Comparison of ENCODE assay signal across 8 mouse cellular contexts in genomic region chr1:58031160-58031769, GRCm38 (mm10). TPM values are rescaled to one million over a fixed set of nuclear protein-coding genes. Genes with fewer than 3 reads are reported as not detected.
DNase-seq lines count a peak whose midpoint lies in the region; ATAC-seq and TF ChIP-seq lines count a peak whose summit lies in the region.

No protein-coding gene starts in this region.

- ATAC-seq in intestine, postnatal 0 days = no peak

- peak overlapping the region; percentile 47 for H3K4me3 ChIP-seq in C2C12 (ENCODE audit: insufficient read depth, poor library complexity, severe bottlenecking)
- H3K4me3 ChIP-seq in intestine, postnatal 0 days (ENCODE audit: low read depth, low read length) = no peak overlapping the region
- peak overlapping the region; percentile 28; the same call in 1 of the 2 replicates for H3K4me3 ChIP-seq in liver, adult 2 months (ENCODE audit: insufficient read depth, low read depth, low read length)

- peaks cover 11% of the 10 kb centered on the region for H3K36me3 ChIP-seq in C2C12 (ENCODE audit: control insufficient read depth, insufficient read depth)
- no peaks in the 10 kb centered on the region for H3K36me3 ChIP-seq in intestine, postnatal 0 days (ENCODE audit: control insufficient read depth, insufficient read depth)
- no peaks in the 10 kb centered on the region for H3K36me3 ChIP-seq in liver, adult 2 months (ENCODE audit: control insufficient read depth, insufficient read depth, low read length)

- 61% methylated on average over 10 of the region's 10 CpGs for WGBS in intestine, postnatal 0 days
- WGBS in liver, adult 2 months = 40% methylated on average over 10 of the region's 10 CpGs

- no peak overlapping the region for H3ac ChIP-seq in C2C12 (ENCODE audit: control insufficient read depth, insufficient read length, low read depth)

- TF ChIP-seq CTCF in C2C12 (IDR thresholded peaks at IDR 0.05; ENCODE audit: control insufficient read depth, insufficient read depth, insufficient read length) = peak; percentile 42
- TF ChIP-seq CTCF in intestine, postnatal 0 days (IDR thresholded peaks at IDR 0.05; ENCODE audit: low read depth) = peak; percentile 93
- TF ChIP-seq CTCF in liver, adult 2 months (IDR thresholded peaks at IDR 0.05; ENCODE audit: low read depth, low read length) = peak; percentile 78

- no peak overlapping the region for H3K27ac ChIP-seq in intestine, postnatal 0 days (ENCODE audit: low read depth, low read length)
- H3K27ac ChIP-seq in liver, adult 2 months (replicated peaks; ENCODE audit: insufficient read depth, low read depth, low read length) = peak overlapping the region; percentile 47

- TF ChIP-seq POLR2A in liver, adult 2 months (IDR thresholded peaks at IDR 0.05; ENCODE audit: extremely low read depth, insufficient read depth, low read length) = no peak

- no peaks in the 10 kb centered on the region; the same call in 1 of the 2 replicates for H3K4me1 ChIP-seq in intestine, postnatal 0 days (replicated peaks; ENCODE audit: control insufficient read depth, insufficient read depth, low read length)
- peaks cover 15% of the 10 kb centered on the region for H3K4me1 ChIP-seq in liver, adult 2 months (ENCODE audit: control insufficient read depth, insufficient read depth, low read length)

- peaks cover 44% of the 10 kb centered on the region for H3K79me2 ChIP-seq in C2C12 (ENCODE audit: control insufficient read depth, insufficient read depth)
- H3K79me2 ChIP-seq in liver, adult 2 months (ENCODE audit: control insufficient read depth, insufficient read depth, low read length) = peaks cover 9% of the 10 kb centered on the region; the same call in 1 of the 2 replicates

- no peaks in the 10 kb centered on the region for H3K9me3 ChIP-seq in intestine, postnatal 0 days (ENCODE audit: control insufficient read depth)

- H3K9ac ChIP-seq in intestine, postnatal 0 days (ENCODE audit: low read depth, low read length) = no peak overlapping the region
- peak overlapping the region; percentile 13; the same call in 1 of the 2 replicates for H3K9ac ChIP-seq in liver, adult 2 months (ENCODE audit: low read depth, low read length)

- no peak overlapping the region for H3K4me2 ChIP-seq in intestine, postnatal 0 days (replicated peaks; ENCODE audit: low read depth)

- no peaks in the 10 kb centered on the region for H3K27me3 ChIP-seq in C2C12 (ENCODE audit: control insufficient read depth, insufficient read depth, insufficient read length)
- no peaks in the 10 kb centered on the region for H3K27me3 ChIP-seq in intestine, postnatal 0 days (replicated peaks; ENCODE audit: control insufficient read depth, insufficient read depth, low read length)
- no peaks in the 10 kb centered on the region for H3K27me3 ChIP-seq in liver, adult 2 months (ENCODE audit: control insufficient read depth, insufficient read depth, low read length)

- peaks cover 5% of the 10 kb centered on the region for H3K79me3 ChIP-seq in C2C12 (ENCODE audit: low read depth)

- peak; percentile 18 for DNase-seq in T-cell, adult 2 months (ENCODE audit: low spot score)
- peak; percentile 71 to 73 for DNase-seq in cerebellum, postnatal 10 days
- peak; percentile 56 for DNase-seq in gastrocnemius, postnatal 10 days
- peak; percentile 72 for DNase-seq in liver, adult 2 months (ENCODE audit: extremely low read depth, low read depth, low spot score)
- DNase-seq in neural tube, embryonic 10.5 days (ENCODE audit: extremely low spot score, low spot score) = peak; percentile 70
- peak; percentile 75 for DNase-seq in thymus, postnatal 14 days

TF ChIP-seq in C2C12, 6 proteins besides CTCF, POLR2A, EP300 and RAD21:
- TF ChIP-seq USF1 (IDR thresholded peaks at IDR 0.05; ENCODE audit: low read depth) (no peak), CEBPB (IDR thresholded peaks at IDR 0.05; ENCODE audit: low read depth) (peak; percentile 43)

RNA-seq across cellular contexts. Expression of gene Aox1, which starts 1.5 kb away (rescaled TPM):
- 2.2 TPM for polyA plus RNA-seq in C2C12 (2012; fragmentation: generic; extraction: Trizol)
- 1 to 10 TPM; 4.2 to 4.3 TPM for total RNA-seq in gastrocnemius, postnatal 10 days (2021)
- 0.08 TPM in 2 replicates for polyA plus RNA-seq in intestine, postnatal 0 days (2015; fragmentation: Nextera tagmentation; extraction: Ambion mirVana)
- total RNA-seq in liver, adult 2 months (2014; rRNA removed) = 37.1 and 53.2 TPM in 2 replicates
- polyA plus RNA-seq in liver, adult 2 months (2012; rRNA removed) = 17.8 and 19.5 TPM in 2 replicates

RNA-seq across cellular contexts. Expression of gene Kctd18, which starts 12.5 kb away (rescaled TPM):
- polyA plus RNA-seq in C2C12 (2012; fragmentation: generic; extraction: Trizol) = 3.9 TPM
- total RNA-seq in gastrocnemius, postnatal 10 days (2021) = 1 to 10 TPM; 7.7 to 8.0 TPM
- polyA plus RNA-seq in intestine, postnatal 0 days (2015; fragmentation: Nextera tagmentation; extraction: Ambion mirVana) = 6.5 and 6.9 TPM in 2 replicates
- total RNA-seq in liver, adult 2 months (2014; rRNA removed) = 8.3 and 8.9 TPM in 2 replicates
- 2.1 and 2.9 TPM in 2 replicates for polyA plus RNA-seq in liver, adult 2 months (2012; rRNA removed)

RNA-seq across cellular contexts. Expression of gene Sgo2a, which starts 35.5 kb away (rescaled TPM):
- polyA plus RNA-seq in C2C12 (2012; fragmentation: generic; extraction: Trizol) = 4.3 TPM
- 1 to 10 TPM; 2.8 to 4.2 TPM for total RNA-seq in gastrocnemius, postnatal 10 days (2021)
- polyA plus RNA-seq in intestine, postnatal 0 days (2015; fragmentation: Nextera tagmentation; extraction: Ambion mirVana) = 3.3 and 4.4 TPM in 2 replicates
- total RNA-seq in liver, adult 2 months (2014; rRNA removed) = 0.28 and 0.54 TPM in 2 replicates
- polyA plus RNA-seq in liver, adult 2 months (2012; rRNA removed) = not detected in 2 replicates

Comparison
In these comparisons a context has a peak if more than half of its experiments do, and no peak if none do; other contexts are left out.
1. CTCF ChIP-seq: peak in every context shown above with its lines; median percentile 93 in intestine, postnatal 0 days; 78 in liver, adult 2 months; 42 in C2C12.
2. DNase-seq: peak in every context shown above with its lines; median percentile 75 in thymus, postnatal 14 days; 72 in cerebellum, postnatal 10 days; 72 in liver, adult 2 months; 70 in neural tube, embryonic 10.5 days; 56 in gastrocnemius, postnatal 10 days; 18 in T-cell, adult 2 months.